Mouse (Mus musculus) left cerebral cortex, postnatal 4 days (tissue): ENCODE data around the gene Alx3. TPM values are rescaled to one million over a fixed set of nuclear protein-coding genes. Genes with fewer than 3 reads are reported as not detected.
"Not testable (repeated sequence)": the region's sequence is repeated elsewhere in the genome, so short reads cannot be mapped to it uniquely, and the experiment has no call there.

Experiments used
- DNase-seq: peaks from one replicate; pipeline ENCODE4 v3.0.0-alpha.2; 2022
- intact Hi-C: fragments of 180-260 bp; cut with DNase I; formaldehyde crosslinking; loops from one replicate; pipeline ENCODE4 v1.15.1; 2025
- total RNA-seq, 2 experiments: library from RNA; stranded (reverse); gene quantifications; 2 replicates each; pipeline ENCODE4 v1.2.3; 2021

Alx3 gene
- total RNA-seq, 2 experiments from 2014 or later: 1.7 to 1.9 TPM

GRCm38 (mm10) chr3:107622537-107622936, 27.7 kb downstream of the Alx3 start:
- intact Hi-C loops: loop anchor here (10.0 kb wide), 1 partner anchor 52 kb away; no protein-coding TSS in a partner anchor

GRCm38 (mm10) chr3:107624424-107624823, 29.6 kb downstream of the Alx3 start:
- DNase-seq: no peak
- intact Hi-C loops: loop anchor here (10.0 kb wide), 1 partner anchor 50 kb away; no protein-coding TSS in a partner anchor

More at GRCm38 (mm10) chr3:107622537-107622936, 27.7 kb downstream of the Alx3 start:
- no peak for DNase-seq

DNA sequence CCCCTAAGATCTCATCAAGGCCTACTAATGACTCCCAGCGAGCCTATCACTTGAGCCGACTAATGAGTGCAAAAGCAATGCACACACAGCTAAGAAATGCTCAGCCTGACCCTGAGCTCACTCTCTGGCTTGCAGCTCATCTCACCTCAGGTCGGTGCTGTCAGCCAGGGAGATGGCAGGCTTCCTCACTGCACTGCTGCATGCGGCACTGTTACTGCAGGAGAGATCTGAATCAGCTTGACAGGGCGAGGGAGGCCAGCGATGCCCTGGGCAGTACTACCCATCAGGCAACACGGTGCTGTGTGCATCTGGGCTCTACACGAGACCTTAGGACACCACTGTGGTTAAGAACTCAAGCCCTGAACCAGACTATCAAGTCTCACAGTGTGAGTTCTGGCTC, 30.7 kb downstream of the Alx3 start:
- intact Hi-C loops: loop anchor here (10.0 kb wide), 1 partner anchor 49 kb away; no protein-coding TSS in a partner anchor
- DNase-seq: no peak

DNA sequence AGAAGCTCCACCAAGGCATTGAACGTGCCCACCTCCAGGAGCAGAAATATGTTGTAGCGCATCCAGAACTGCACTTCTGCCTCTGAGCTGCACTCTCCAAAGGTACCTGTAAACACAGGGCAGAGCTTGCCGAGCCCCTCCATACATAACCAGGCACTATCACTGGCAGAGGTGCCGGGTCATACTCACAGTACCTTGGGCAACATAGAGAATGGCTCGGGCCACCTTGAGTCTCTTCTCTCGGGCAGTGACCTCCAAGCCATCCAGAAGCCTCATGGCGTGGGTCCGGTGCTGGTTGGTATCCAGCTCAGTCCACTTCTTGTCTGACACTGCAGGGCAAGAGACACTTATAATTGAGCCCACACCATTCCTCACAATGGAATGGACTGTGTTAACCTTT, 31.9 kb downstream of the Alx3 start:
- intact Hi-C loops: loop anchor here (10.0 kb wide), 1 partner anchor 48 kb away; no protein-coding TSS in a partner anchor

DNA sequence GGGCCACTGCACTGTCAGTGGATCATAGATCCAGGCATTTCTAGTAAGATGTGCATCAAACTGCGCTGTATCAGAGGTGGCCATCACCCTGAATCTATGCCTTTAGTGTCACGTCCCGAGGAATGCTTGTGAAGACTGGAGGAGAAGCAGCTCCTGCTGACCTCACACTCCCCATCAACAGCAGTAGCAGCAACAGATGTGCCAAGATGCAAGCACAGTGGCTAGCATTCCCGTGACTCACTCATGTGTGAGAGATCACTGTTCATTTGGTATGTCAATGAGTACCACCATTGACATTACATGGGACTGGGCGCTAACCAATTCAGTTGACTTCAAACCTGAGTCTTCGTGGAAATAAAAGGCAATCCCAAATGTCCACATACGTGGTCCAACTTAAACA, 32.8 kb downstream of the Alx3 start:
- intact Hi-C loops: loop anchor here (10.0 kb wide), 1 partner anchor 47 kb away; no protein-coding TSS in a partner anchor
- no peak for DNase-seq

More for the DNA sequence above, 31.9 kb downstream of the Alx3 start:
- DNase-seq: no peak

DNA sequence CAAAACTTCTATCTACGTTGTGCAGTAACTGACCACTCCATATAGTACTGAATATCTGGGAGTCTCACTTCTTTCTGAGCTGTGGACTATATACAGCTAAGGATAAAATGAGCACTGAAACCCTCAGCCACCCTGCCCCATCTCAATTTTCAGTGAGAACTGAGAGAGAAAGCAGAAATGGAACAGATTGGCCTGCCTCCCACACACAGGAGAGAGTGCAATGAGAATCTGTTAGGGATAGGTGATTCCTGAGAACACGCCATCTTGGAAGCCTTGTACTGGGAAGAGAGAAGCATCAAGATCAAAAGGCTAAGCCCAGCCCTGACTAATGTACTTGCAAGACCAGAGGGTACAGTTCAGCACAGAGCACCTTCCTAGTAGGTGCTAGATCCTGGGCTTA, 33.7 kb downstream of the Alx3 start:
- intact Hi-C loops: loop anchor here (10.0 kb wide), 1 partner anchor 46 kb away; no protein-coding TSS in a partner anchor
- no peak for DNase-seq

GRCm38 (mm10) chr3:107629411-107629810, 34.6 kb downstream of the Alx3 start:
- intact Hi-C loops: loop anchor here (10.0 kb wide), 1 partner anchor 45 kb away; no protein-coding TSS in a partner anchor
- no peak for DNase-seq

DNA sequence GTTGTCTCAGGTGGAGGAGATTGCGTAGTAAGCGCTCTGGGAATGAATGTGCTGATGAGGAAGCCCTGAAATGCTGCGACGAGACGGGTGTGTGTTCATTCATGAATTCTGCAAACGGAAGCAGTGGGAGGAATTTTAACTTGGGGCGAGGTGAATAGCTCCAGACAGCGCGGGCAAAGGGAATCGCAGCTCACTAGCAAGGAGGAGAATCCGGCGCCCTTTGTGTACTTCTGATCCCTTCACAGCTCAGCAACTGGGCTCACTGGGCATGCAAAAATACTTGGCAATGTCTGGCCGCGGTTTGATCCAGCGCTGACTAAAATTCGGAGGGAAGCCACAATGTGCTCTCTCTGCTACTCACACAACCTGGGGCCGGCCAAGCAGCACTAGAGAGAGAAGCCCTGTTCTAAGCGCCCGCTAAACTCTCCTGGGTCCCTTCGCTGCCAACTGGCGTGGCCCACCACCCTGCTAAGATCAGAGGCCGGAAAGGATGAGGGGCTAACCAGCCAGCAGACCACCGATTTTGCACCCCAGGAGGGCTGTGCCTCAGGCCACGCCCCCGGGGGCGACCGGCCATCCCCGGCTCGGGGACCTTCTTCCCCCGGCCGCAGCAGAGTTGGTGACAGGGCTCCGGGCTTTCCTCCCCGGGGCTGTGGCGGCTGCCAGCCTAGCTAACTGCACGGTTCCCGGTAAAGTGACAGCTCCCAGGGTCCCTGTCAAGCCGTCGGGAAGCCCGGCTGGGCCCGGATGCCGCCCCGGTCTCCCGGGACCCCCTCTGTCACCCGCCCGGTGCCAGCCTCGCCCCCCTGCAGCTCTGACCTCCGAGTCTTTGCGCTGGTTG, 36.1 kb downstream of the Alx3 start, which contains the start of gene Gm10961:
Gene Gm10961 (plus strand): TSS at position 641 of the 841 bp plus-strand sequence.
- DNase-seq: peak; percentile 77
- intact Hi-C loops: no loop called here

DNA sequence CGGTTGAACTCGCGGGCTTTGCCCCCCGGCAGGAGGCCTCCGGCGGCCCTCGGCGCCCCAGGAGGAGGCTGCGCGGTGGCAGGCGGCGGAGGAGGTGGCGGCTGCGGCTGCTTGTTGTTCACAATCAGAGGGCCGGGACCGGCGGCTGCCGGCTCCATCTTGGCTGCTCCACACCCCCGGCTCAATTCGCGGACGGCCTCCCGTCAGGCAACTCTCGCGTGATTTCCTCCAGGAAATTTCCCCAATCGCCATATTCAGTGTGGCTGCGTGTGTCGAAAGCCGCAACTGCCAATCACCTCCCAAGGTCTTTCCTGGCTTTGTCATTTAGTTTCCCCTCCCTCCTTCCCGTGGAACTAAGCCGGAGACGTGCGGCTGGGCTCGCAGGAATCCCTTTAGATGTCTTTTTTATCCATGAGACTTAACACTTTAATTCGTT, 36.7 kb downstream of the Alx3 start, which contains the start of gene Strip1:
Gene Strip1 (minus strand): TSS at position 172 of the 436 bp plus-strand sequence.
- intact Hi-C loops: no loop called here
- DNase-seq: peak; percentile 96

GRCm38 (mm10) chr3:107632786-107633185, 38.0 kb downstream of the Alx3 start:
- intact Hi-C loops: no loop called here

DNA sequence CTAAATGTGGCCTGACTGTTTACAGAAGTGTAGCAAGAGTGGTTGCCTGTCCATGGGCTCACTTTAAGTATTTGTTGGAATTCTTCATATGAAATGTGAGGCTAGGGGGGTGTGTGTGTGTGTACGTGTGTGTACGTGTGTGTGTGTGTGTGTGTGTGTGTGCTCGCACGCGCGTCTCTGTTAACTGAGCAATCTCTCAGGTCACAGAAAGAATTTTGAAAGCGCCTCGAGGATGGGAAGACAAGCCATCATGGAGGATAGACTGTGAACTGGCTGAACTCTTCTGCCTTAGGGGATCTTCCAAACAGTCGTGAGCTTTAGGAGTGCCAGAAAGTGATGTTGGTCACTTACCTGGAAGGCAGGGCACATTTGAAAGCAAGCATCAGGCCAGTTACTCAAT, 39.1 kb downstream of the Alx3 start:
- intact Hi-C loops: no loop called here
- DNase-seq: no peak

More at GRCm38 (mm10) chr3:107632786-107633185, 38.0 kb downstream of the Alx3 start:
- DNase-seq: no peak

DNA sequence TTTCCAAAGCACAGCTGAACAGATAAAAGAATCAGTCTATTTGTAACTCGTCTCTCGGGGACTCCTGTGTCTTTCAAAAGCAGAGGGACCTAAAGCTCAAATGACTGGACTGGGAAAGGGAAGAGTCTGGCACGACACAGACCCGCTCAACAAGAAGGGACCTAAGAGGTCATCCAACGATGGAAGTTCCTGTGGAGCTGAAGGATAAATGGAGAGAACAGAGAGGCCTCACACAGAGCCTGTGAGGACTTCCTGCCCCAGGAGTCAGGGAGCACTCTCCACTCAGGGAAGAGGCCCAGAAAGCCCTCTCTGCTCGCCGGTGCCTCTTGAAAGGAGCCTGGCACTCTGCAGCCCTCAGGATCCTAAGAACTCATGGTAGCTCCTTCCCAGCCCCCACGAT, 41.0 kb downstream of the Alx3 start:
- DNase-seq: no peak
- intact Hi-C loops: no loop called here

GRCm38 (mm10) chr3:107636236-107636635, 41.4 kb downstream of the Alx3 start:
- DNase-seq: no peak
- intact Hi-C loops: no loop called here

GRCm38 (mm10) chr3:107637606-107638172, 42.9 kb downstream of the Alx3 start:
- intact Hi-C loops: no loop called here
- DNase-seq: no peak

GRCm38 (mm10) chr3:107646947-107647346, 52.1 kb downstream of the Alx3 start:
- intact Hi-C loops: no loop called here
- DNase-seq: no peak

GRCm38 (mm10) chr3:107650276-107650675, 55.4 kb downstream of the Alx3 start:
- intact Hi-C loops, DNase-seq: not testable (repeated sequence)

- intact Hi-C loops: no loop called here
These were observed 58.1 kb downstream of the Alx3 start for GRCm38 (mm10) chr3:107652968-107653367.

DNA sequence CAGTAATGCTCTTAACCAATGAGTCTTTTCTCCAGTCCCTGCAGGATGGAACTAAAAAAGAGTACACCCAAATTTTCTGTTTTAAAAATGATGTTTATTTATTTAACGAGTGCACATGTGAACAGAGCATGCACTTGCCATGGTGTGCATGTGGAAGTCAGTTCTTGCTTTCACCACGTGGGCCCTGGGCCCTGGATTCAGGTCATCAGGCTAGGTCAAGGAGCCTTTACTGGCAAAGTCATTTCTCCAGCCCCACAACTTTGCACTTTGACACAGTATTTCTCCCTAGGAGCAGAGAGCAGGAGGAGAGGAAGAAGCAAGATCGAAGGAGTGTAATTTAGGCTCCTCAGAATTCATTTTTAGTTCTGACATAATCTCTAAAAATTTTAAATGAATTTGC, 60.0 kb downstream of the Alx3 start:
- intact Hi-C loops: no loop called here
- no peak for DNase-seq

More at GRCm38 (mm10) chr3:107652968-107653367, 58.1 kb downstream of the Alx3 start:
- no peak for DNase-seq
